Mouse (Mus musculus): Measurements from ENCODE around the gene Col6a1.

DNA sequence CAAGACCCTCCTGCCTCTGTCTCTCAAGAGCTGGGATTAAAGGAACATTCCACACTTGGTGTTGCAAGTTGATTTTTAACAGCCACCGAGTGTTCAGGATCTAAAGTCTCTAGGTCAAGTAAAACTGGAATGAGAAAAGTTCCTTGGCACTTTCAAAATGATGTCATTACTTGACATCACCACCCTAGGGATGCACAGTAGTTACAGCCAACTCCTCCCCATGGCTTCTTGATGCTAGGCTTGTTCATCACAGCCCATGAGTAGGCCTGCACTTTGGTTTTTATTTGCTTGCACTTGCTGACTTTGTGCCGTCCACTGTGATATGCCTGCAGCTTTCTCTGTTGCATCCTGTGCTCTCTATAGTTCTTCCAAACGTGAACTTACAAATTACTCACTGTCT is 21.6 kb downstream of the Col6a1 start:
- TF ChIP-seq CTCF (IDR thresholded peaks at IDR 0.05; ENCODE audit: control insufficient read depth, insufficient read depth, insufficient replicate concordance, low read depth, low read length), result no peak
- TF ChIP-seq POLR2A (IDR thresholded peaks at IDR 0.05; ENCODE audit: control insufficient read depth, low read depth, low read length), result no peak
